Comparison of ENCODE assay signal across 20 mouse cellular contexts in genomic region chr6:86270373-86271068, GRCm38 (mm10).
DNase-seq lines count a peak whose midpoint lies in the region; ATAC-seq lines count a peak whose summit lies in the region.
"Had no signal": no experiment of that assay in that cellular context is flagged by ENCODE, and none has a peak within 500 bp of the region (broad histone marks: within the 10 kb centered on the region; RNA-seq: fewer than 3 reads in every experiment).

No protein-coding gene starts in this region.

- no peak overlapping the region for H3K4me3 ChIP-seq in kidney, embryonic 14.5 days (ENCODE audit: low read length)
- H3K4me3 ChIP-seq: embryonic facial prominence, embryonic 15.5 days; gastrocnemius, adult 2 months; liver, embryonic 13.5 days; midbrain, embryonic 12.5 days had no signal

- no peak overlapping the region for H3K4me2 ChIP-seq in kidney, embryonic 14.5 days (replicated peaks; ENCODE audit: low read depth, low read length)
- H3K4me2 ChIP-seq: embryonic facial prominence, embryonic 15.5 days; hindbrain, embryonic 14.5 days; liver, embryonic 13.5 days; midbrain, embryonic 12.5 days had no signal

- H3K27me3 ChIP-seq in kidney, embryonic 14.5 days (ENCODE audit: control insufficient read depth, insufficient read depth, low read length) = no peaks in the 10 kb centered on the region
- H3K27me3 ChIP-seq: embryonic facial prominence, embryonic 15.5 days; liver, embryonic 13.5 days had no signal

- 0 out of 2 replicates have a peak overlapping the region, but pooled peaks have one; percentile 28 for H3K9ac ChIP-seq in kidney, embryonic 14.5 days (ENCODE audit: low read depth, low read length)
- H3K9ac ChIP-seq: embryonic facial prominence, embryonic 15.5 days; hindbrain, embryonic 14.5 days; liver, embryonic 13.5 days; midbrain, embryonic 12.5 days had no signal

- WGBS in kidney, embryonic 14.5 days = 46% methylated on average over 8 of the region's 8 CpGs

- H3K27ac ChIP-seq in kidney, embryonic 14.5 days (ENCODE audit: low read depth, low read length) = peak overlapping the region; percentile 7; the same call in 1 of the 2 replicates
- H3K27ac ChIP-seq: embryonic facial prominence, embryonic 15.5 days; gastrocnemius, adult 2 months; hindbrain, embryonic 14.5 days; liver, embryonic 13.5 days; midbrain, embryonic 12.5 days had no signal

- H3K9me3 ChIP-seq in kidney, embryonic 14.5 days (ENCODE audit: control insufficient read depth, low read length) = no peaks in the 10 kb centered on the region
- H3K9me3 ChIP-seq: embryonic facial prominence, embryonic 15.5 days; liver, embryonic 13.5 days; midbrain, embryonic 12.5 days had no signal

- peak; percentile 86 for ATAC-seq in kidney, embryonic 14.5 days (ENCODE audit: low FRiP score, low TSS enrichment)
- ATAC-seq: CD4-positive, CD25-positive, alpha-beta regulatory T cell, adult 4 months; forebrain, embryonic 14.5 days had no signal

- peak; percentile 57 for DNase-seq in adrenal gland, adult 2 months
- DNase-seq in adrenal gland, adult 18-20 months (ENCODE audit: low spot score in 2 of 2) = no peak
- no peak for DNase-seq in kidney, postnatal 25 days
- DNase-seq in A20 (ENCODE audit: low read depth, low spot score) = peak; percentile 5
- DNase-seq in brain, adult 2 months (ENCODE audit: low read depth, low spot score) = peak; percentile 32
- DNase-seq in left cerebral cortex, adult 9 months (ENCODE audit: low spot score in 2 of 2) = no peak
- DNase-seq: gastrocnemius, adult 2 months; kidney, adult 8-10 months; layer of hippocampus, postnatal 36 days; liver, embryonic 13.5 days; lung, adult 2 months; lung, postnatal 14 days; thymus, adult 18-20 months; thymus, postnatal 36 days had no signal

- H3K4me1 ChIP-seq in kidney, embryonic 14.5 days (ENCODE audit: control insufficient read depth, insufficient read depth, low read length) = no peaks in the 10 kb centered on the region
- H3K4me1 ChIP-seq: liver, embryonic 13.5 days had no signal

- H3K36me3 ChIP-seq in kidney, embryonic 14.5 days (ENCODE audit: control insufficient read depth, insufficient read depth, low read length) = no peaks in the 10 kb centered on the region
- H3K36me3 ChIP-seq: embryonic facial prominence, embryonic 15.5 days; liver, embryonic 13.5 days; midbrain, embryonic 12.5 days had no signal

Comparison
In these comparisons a context has a peak if more than half of its experiments do, and no peak if none do; other contexts are left out.
1. DNase-seq: peak in adrenal gland, adult 2 months (single experiment), A20 (single experiment) and brain, adult 2 months (single experiment); none in adrenal gland, adult 18-20 months (0 of 2), kidney, postnatal 25 days (0 of 2) and left cerebral cortex, adult 9 months (0 of 2).